Mouse (Mus musculus): ENCODE results near the gene Znhit3.

The Znhit3 gene

GRCm38 (mm10) chr11:84916053-84916702, at the start of gene Znhit3:
Gene Znhit3, minus strand, starts transcription at chr11:84916366.
- peak; percentile 71 to 80 for DNase-seq (ENCODE audit: low spot score in 2 of 2)

- no peak for DNase-seq (ENCODE audit: low spot score in 2 of 2)
These were observed 47.4 kb upstream of the Znhit3 start for GRCm38 (mm10) chr11:84963556-84963955.

- no peak for DNase-seq (ENCODE audit: low spot score in 2 of 2)
These were observed 46.4 kb upstream of the Znhit3 start for GRCm38 (mm10) chr11:84962536-84962935.

- no peak for DNase-seq (ENCODE audit: low spot score in 2 of 2)
These were observed 45.4 kb upstream of the Znhit3 start for GRCm38 (mm10) chr11:84961571-84961970.

DNA sequence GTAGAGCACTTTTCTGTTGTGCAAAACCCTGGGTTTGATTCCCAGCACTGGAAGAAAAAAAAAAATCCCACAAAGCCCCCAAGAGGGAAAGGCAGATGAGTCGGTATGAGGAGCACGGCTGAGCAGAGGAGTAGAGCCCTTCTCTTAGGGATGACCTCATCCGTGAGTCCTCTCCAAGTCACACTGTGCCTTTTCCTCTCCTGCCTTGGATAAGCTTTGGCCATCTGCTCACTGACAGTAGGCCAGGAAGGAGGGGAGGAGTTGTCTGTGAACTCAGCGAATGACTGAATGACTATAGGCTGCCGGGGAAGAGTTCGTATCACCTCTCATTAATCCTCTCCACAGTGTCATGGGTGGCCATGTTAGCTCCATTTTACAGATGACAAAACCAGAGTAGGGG, 44.6 kb upstream of the Znhit3 start:
- DNase-seq (ENCODE audit: low spot score in 2 of 2), result no peak

DNA sequence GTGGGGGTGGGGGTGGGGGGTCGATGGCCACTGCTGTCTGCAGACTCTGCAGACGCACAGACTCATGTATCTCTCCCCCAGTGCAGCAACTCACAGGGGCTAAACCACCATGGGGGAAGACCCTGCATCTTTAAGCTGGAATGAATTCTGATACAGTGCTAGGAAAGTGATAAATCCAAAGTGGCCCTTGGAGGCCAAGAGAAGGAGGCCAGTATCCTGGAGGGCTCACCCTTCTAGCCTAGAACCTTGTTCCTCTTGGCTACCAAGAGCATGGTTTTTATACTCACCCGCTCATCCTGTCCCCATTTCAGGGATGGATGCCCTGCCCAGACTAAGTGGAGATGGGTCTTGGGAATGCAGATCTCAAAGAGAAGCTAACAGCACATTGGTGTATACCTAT, 44.1 kb upstream of the Znhit3 start:
- DNase-seq (ENCODE audit: low spot score in 2 of 2), result no peak

DNA sequence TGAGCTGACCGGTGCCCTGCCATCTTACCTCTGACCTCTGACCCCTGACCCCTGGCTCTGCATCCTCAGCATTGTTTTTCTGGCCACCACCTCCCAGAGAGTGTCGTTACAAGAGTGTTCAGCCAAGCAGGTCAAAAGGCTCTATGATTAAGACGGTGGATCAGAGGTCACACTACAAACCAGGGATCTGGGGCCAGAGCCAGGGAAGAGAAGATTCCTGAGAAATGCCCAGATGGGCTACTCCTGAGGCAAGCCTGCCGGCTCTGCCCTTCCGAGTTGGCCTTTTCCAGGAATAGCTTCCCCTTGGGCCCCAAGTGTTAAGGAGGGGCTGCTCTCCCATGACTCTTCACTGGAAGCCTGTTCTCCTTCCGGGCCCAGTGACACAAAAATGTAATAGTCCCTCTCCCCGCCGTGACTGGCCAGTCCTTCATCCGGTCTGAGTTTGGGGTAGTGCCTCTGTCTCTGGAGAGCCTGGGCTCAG, 43.6 kb upstream of the Znhit3 start:
- DNase-seq (ENCODE audit: low spot score in 2 of 2), result no peak

GRCm38 (mm10) chr11:84959181-84959580, 43.0 kb upstream of the Znhit3 start:
- no peak for DNase-seq (ENCODE audit: low spot score in 2 of 2)

- no peak for DNase-seq (ENCODE audit: low spot score in 2 of 2)
These were observed 42.1 kb upstream of the Znhit3 start for GRCm38 (mm10) chr11:84958271-84958630.

DNA sequence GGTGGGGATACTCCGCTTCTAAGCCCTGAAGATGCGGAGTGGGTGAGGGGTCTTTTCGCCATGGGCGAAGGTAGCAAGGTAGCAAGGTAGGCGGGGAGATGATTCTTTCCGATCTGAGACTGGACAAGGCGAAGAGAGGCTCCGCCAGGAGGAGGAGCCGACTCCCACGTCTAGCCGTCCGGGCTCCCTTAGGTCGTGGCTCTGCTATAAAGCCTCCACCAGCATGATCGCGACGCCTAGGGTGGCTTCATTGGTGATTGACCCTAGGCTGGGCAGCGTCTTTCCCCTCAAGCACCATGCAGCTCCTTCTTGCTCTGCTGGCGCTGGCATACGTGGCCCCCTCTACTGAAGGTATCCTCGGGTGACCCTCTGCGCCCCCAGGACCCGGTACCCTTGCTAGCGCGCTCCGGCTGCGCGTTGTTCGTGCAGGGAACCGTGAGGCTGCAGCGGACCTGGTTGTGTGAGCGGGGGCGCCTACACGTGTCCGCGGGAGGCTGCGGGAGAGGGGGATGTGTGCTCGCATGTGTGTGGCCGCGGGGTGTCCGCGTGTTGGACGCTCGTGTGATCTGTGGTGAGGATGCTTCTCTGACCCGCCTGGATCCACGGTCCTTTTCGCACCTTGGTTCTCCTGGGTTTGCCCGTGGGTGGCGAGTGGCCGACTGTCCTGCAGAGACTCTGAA, 41.6 kb upstream of the Znhit3 start, which contains the start of gene Car4:
Car4 (plus strand) TSS at position 196 of the 680 bp plus-strand sequence.
- no peak for DNase-seq (ENCODE audit: low spot score in 2 of 2)

GRCm38 (mm10) chr11:84957171-84957570, 41.0 kb upstream of the Znhit3 start:
- no peak for DNase-seq (ENCODE audit: low spot score in 2 of 2)

DNA sequence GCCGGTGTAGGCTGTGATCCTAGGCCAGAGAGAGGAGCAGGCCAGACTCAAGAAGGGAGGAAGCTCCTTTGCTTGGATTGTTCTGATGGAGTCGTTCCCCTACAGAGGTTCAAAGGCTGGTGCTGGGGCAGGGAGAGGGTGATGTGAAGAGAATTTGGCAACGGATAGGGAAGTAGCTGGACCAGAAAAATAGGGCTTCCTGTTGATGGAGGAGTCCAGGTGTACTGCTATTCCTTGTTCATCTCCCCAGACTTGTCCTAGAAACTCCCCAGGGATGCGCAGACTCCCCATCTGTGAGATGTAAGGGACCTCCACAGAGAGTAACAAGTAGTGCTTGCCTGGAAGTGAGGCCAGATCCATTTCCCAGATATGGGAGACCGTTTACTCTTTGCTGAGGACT, 40.2 kb upstream of the Znhit3 start:
- no peak for DNase-seq (ENCODE audit: low spot score in 2 of 2)

- no peak for DNase-seq (ENCODE audit: low spot score in 2 of 2)
These were observed 36.4 kb upstream of the Znhit3 start for GRCm38 (mm10) chr11:84952611-84953010.

- DNase-seq (ENCODE audit: low spot score in 2 of 2), result no peak
These were observed 32.4 kb upstream of the Znhit3 start for GRCm38 (mm10) chr11:84948526-84948925.

DNA sequence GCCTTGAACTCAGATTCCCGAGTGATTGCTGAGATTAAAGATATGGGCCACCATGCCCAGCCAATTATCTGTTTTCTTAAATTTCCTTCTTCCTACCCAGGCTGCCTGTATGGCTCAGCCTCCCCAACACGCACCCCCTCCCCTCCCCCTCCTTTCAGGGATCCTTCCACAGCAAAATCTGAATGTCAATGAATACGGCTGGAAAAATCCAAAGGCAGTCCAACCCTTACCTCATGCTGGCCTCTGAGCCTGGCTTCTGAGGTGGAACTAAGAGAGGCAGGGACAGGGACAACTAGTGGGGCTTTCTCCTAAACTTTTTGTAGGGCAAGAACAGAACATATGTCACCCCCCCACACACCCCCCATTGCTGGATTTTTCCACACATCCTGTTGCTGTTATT, 31.9 kb upstream of the Znhit3 start:
- DNase-seq (ENCODE audit: low spot score in 2 of 2), result no peak

- no peak for DNase-seq (ENCODE audit: low spot score in 2 of 2)
These were observed 31.0 kb upstream of the Znhit3 start for GRCm38 (mm10) chr11:84947206-84947605.

DNA sequence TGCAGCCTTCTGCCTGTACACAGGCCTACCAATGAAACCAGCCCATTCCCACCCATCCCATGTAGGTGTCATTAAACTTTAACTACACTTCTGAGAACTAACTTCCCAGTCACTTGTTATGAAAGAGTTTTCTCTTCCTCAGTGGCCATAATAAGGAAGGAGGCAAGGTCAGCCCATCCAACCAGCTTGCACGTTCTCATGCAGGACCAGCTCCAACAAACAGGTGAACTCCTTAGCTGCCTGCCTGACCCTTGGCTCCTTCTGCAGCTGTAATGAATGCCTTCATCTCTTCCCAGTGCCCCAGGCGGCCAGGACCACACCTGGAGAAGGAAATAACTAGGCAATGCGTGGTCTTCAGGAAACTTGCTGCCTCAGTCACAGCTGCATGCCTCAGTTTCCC, 29.7 kb upstream of the Znhit3 start:
- DNase-seq (ENCODE audit: low spot score in 2 of 2), result no peak

- no peak for DNase-seq (ENCODE audit: low spot score in 2 of 2)
These were observed 28.7 kb upstream of the Znhit3 start for GRCm38 (mm10) chr11:84944639-84945435.

- DNase-seq (ENCODE audit: low spot score in 2 of 2), result peak in 1 of 2 experiments; percentile 19
These were observed 27.8 kb upstream of the Znhit3 start for GRCm38 (mm10) chr11:84943948-84944347.

GRCm38 (mm10) chr11:84940140-84940539, 24.0 kb upstream of the Znhit3 start:
- no peak for DNase-seq (ENCODE audit: low spot score in 2 of 2)

- DNase-seq (ENCODE audit: low spot score in 2 of 2), result no peak
These were observed 23.4 kb upstream of the Znhit3 start for GRCm38 (mm10) chr11:84939508-84940053.

- DNase-seq (ENCODE audit: low spot score in 2 of 2), result no peak
These were observed 16.1 kb upstream of the Znhit3 start for GRCm38 (mm10) chr11:84932261-84932660.

Measured in thymus, postnatal 10 days (tissue).